Mouse (Mus musculus): ENCODE results near the gene Btk.
A peak's percentile ranks its signal among the peaks of the same experiment; 100 is the strongest.

The Btk gene

DNA sequence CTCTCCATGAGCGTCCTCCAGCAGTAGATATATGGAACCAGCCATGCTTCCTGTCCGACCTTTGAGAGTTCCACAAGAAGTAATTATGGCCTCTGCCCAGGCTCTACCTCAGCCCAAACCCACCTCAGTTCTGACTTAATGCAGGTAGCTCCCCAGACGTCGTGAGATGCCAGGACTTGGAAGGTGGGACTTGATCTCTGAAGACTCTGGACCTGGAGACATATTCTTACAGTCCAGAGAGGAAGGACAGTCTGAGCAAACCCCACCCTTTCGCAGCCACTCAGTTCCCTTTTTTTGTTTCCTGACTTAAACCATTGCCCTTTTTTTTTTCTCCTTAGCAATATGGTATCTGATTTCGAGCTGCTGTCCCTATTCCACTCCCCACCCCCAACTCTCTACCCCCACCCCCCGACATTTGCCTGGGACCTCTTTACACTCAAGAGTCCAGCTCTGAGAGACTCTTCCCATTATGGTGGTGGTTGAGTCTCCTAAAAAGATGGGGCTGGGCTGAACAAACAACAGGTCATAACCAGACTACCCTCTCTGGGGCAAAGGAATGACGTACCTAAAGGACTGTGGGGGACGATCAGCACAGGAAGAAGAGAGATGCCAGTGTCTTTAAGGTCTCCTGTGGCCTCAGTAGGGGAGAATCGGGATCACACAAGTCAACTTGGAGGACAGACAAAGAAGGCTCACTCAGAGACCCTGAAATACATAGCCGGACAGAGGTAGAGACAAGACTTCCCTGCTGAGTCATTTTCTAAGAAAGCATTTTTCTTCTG, at the start of gene Btk:
Gene Btk, minus strand, starts transcription at position 683 of the 782 bp plus-strand sequence.
- no peak for DNase-seq

DNA sequence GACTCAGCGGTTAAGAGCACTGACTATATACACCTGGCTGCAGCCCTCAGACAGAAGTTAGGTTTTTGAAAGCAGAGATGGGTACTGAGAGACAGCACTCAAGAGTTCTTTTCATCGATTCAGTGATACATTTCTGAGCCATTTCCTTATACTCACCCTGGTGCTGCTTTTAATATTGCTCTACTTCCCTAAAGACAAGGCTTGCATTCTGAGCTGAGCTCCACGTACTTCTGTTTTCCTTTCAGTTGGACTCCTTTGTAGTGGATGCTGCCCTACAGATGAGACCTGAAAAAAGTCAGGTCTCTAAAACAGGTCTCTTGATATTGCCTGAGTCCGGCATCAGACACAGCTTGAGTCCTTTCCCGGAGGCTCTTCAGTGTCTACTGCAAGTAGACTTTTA, 49.3 kb upstream of the Btk start:
- DNase-seq = no peak

DNA sequence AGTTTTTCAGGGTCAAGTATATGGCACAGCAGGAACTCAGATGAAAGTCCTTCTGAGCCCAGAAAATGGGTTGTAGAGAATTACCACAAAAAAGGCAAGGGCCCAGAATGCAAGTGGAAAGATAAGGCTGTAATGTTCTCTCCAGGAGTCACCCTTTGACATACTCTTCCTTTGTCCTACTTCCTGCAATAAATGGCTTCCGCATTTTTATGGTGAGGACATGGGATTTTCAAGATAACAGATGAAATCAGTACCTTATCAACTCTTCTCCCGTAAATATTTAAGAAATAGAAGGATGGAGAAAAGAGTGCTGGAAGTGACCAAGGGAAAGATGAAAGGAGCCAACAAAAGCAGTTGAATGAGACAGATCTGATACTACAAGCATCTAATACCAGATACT, 44.8 kb upstream of the Btk start:
- no peak for DNase-seq

DNA sequence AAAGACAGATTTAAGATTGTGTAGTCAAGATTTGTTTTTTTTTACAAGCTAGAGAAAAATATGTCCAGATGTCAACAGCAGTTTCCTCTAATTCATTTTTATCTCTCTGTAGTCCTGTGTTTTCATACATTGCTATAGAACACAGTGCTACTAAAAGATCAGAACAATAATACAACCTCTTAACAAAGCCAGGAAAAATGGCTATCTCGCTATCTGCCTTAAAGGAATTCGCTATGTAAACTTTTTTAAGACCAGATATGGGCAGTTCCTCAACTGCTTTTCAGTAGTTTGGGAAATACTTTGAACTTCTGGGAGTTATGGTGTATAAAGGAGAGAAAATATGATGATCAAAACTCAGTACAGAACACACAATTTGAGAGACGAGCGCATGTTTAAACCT, 40.0 kb upstream of the Btk start:
- DNase-seq = no peak

DNA sequence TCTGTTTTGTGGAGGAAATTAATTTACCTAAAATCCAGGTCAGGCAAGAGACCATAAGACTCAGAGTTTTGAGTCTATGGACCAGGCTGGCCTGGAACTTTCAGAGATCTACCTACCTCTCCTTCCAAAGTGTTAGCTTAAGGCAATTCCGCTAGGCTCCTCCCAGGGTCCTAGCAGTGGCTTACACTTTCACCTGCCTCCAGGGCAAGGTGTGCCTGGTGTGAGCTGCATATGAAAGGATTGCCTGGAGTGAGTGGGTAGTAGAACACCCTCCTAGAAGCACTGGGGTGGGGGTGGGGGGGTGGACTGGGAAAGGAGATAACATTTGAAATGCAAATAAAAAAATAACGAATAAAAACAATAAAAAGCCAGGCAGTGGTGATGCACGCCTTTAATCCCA, 38.3 kb upstream of the Btk start:
- DNase-seq = no peak

DNA sequence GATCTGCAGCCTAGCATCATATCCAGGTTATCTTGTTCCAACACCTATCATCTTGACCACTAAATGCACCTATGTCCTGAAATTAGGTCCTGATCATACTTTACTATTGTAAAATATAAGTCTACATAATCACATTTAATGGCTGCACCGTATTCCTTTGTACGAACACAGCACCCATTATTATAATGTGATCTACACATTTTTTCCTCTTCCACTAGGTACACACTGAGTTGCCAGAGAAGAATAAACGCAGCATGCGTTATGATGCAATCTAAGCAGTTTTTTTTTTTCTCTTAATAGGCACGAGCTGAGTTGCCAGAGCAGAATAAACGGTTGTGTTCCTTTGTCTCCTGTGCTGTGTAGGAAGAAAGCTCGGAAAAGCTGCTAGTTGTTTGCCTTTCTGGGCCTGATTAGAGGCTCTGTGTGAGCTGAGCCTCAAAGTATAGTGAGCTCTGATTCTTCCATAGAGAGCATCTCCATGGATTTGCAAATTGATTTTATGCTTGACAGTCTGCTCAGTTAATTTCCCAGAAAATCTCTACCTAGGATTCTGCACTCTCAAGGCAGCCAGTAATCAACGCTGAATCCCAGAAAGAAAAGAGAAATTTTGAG, 37.0 kb upstream of the Btk start:
- DNase-seq = no peak

DNA sequence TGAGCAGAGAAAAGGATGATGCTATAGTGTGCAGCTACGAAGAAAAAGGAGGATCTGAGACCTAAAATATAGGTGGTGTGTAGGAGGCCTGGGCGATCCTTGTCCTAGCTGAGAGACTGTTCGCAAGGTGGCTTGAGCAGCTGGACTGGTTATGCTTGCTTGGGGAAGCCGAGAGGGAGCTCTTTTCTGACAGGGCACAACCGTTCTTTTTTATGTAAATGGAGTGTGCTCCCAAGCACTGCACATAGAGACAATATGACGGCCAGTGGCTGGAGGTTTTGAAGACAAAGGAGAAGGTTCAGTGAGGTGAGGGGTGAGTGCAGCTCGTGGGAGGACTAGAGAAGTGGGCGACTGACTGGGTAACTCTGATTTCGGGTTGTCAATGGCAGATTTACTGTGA, 36.3 kb upstream of the Btk start:
- no peak for DNase-seq

DNA sequence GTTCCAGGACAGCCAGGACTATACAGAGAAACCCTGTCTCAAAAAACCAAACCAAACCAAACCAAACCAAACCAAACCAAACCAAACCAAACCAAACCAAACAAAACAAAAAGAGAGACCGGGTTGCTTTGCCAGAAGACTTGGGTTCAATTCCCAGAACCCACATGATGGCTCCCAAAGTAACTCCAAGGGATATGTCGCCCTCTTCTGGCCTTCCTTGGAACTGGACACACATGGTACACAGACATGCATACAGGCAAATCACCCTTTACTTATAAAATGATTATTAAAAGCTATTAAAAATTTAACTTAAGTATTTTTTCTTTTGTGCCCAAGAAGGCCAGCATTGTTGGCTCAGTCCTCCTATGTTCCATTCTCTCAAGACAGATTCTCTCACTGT, 30.9 kb upstream of the Btk start:
- no peak for DNase-seq

DNA sequence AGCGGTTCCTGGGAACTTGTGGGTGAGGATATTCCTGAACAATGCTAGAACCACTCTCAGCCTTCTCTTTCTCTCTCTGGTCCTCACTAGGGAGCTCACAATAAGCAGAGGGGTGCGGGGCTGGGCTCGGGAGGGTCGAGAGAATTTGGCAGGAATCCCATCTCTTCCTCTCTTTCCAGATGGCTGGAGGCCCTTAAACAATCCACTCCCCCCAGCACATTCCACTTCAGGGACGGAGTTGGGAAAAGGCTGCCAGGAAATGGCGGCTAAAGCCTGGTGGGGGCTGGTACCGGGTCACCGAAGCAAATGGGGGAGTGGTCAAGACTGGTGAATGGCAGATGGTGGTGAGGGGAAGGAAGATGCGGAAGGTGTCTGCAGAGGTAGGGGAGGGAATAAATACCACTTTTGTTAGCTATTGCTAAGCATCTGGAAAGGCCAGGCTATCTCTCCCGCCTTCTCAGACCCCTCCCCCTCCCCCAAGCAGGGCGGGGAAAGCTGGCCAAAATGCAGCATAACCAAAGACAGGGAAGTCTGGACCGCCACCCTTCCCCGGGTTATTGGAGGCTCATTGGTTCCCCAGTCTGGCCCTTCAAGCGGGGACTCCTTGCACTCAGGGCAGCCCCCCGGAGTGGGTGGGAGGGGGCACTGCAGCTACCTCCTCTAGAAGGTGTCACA, 29.1 kb upstream of the Btk start:
- DNase-seq = peak; percentile 56

DNA sequence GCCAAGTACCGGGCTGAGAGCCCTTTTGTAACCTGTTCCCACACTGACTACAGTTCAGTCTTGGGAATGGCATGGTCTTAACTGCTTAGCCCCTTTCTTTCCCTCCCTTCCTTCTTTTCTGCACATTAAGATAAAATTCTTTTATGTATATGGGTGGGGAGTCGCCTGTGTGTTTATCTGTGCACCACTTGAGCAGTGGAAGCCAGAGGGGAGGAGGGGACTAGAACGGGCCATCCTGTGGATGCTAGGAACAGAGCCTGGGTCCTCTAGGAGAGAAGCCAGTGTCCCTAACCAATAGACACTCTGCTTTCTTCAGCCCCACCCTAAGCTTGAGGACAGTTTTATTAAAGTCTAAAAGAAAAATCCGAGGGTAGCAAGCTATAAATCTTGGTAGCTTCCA, 27.6 kb upstream of the Btk start:
- no peak for DNase-seq

DNA sequence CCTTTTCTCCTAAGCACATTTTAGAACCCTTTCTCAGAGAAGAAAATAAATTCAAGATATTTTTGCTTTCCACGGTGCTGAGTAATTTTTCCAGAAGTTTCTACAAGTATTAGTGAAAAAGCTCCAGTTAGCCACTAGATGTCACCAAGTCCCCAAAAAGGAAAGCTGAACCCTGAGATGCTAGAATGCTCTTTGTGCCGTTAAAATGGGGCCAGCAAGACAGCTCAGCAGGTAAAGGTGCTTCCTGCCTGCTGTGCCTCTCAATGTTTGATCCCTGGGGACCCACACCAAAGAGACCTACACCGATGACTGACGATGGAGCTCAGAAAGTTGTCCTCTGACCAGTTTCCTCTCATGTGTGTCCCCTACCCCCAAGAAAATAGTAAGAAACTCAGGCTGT, 26.1 kb upstream of the Btk start:
- peak; percentile 44 for DNase-seq

DNA sequence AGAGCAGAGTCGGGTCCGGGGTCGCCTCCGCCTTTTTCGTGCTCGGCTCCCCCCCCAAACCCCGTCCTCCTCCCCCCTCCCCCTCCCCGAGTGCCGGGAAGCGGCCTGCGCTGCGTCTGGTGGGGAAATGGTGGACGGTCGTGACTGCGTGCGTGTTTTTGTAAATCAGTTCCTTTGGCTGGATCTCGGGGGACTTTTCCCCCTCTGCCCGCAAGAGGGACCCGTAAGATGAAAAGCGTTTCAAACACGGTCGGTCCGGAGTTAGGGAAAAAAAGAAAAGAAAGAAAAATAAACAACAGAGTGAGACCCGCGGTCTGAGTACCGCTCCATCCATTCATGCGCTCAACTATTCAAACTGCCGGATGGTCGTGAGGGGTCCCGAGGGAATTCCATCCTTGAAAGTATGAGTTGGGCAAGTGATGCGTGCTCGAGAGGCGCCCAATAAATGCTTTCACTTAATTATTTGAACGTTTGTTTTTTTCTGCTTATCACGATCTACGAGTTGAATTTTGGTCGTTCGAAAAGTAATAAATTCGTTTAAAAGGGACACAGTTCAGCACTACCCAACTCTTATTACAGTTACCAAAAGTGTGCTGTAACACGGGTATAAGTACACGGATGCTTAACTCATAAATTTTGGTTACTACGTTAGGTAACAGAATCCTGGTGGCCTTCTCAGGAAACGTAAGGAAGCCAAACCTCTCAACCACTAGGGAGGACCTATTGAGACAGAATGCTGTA, 18.2 kb upstream of the Btk start:
- DNase-seq = no peak

DNA sequence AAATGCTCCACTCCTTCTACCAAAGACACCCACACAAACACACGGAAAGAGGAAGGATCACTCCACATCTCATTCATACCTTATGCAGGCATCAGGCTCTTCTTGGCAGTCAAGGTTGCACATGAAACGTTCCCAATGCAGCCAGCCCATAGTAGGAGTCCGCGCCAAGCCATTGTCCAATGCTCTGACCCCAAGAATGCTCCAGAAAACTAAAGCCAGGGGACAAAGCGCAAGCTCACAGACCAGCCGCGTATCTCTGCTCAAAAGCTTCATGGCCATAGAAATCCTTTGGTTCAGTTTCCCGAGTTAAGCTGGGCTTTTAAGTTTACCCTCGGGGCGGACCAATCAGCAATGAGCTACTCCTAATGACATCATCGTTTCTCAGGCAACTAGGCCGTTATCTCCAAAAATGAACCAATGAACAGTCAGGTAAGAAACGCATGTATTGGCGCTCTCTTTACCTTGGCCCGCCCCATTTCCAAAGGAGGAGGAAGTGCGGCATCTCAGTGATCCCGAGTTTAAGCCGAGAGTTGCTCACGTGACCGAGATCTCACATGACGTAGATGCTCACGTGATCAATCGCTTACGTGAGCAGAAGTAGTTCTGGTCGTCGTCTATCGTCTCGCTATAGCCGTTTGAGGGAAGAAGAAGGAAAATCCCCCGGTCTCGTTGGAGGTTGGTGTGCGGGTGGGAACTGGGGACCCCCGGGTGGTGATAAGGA, 17.4 kb upstream of the Btk start, which contains the start of the genes Gla and Hnrnph2:
Gene Gla, minus strand, starts transcription at position 467 of the 721 bp plus-strand sequence.
Gene Hnrnph2, plus strand, starts transcription at position 521 of the 721 bp plus-strand sequence.
- peak; percentile 94 for DNase-seq

DNA sequence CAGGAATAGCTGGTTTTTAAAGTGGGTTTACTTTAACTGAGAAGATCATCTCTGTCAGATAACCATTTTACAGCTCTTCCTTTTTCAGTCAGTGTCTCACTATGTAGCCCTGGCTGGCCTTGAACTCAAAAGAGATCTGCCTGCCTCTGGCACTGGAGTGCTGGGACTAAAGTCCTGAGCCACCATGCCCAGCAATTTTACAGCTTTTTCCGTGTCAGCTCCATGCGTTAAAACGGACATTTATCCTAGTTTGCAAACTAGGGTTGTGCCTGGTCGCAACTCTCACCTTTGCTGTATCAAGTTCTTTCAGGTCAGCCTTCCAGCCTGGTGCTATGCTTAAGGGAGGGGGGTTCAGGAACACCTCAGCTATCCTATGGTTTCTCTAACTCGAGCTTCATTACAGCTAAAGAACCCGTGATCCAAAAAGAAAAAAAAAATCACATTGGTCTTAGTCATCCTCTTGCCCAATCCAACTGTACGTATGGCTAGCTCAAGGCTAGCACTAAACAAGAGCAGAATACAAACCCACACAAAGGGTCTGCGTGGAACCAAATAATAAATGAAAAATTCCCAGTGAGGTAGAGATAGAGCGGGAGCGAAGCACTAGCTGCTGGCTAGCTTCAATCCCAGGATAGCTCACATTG, 16.7 kb upstream of the Btk start:
- no peak for DNase-seq

DNA sequence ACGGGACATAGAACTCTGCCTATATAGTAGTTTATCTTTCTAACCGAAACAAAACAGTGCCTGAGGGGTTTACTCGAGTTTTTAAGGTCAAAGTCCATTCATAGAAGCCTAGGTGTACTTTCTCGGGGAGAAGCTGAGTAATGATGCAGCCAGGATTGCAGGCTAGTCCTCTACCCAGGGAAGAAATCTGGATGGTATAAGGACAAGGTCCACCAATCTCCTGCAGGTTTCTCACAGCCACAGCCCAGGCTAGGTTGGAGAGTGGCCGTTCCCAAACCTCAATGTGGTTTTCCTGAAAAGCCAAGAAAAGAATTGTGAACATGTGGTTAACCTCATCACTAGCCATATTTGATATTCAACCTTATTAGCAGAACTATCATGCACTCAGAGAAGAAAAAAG, 6.5 kb upstream of the Btk start:
- no peak for DNase-seq

DNA sequence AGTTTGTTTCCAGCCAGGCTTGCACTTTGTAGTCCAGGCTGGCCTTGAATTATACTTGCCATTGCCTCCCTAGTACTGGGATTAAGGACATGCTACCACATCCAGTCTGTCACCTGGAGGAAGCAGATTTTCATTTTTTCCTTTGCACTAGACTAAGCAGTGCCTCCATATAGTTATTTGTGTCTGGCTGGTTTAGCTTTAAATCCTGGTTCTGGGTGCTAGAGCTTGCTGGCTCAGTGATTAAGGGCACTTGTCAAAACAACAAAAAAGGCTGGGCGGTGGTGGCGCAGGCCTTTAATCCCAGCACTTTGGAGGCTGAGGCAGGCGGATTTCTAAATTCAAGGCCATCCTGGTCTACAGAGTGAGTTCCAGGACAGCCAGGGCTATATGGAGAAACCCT, 5.6 kb upstream of the Btk start:
- DNase-seq = no peak

DNA sequence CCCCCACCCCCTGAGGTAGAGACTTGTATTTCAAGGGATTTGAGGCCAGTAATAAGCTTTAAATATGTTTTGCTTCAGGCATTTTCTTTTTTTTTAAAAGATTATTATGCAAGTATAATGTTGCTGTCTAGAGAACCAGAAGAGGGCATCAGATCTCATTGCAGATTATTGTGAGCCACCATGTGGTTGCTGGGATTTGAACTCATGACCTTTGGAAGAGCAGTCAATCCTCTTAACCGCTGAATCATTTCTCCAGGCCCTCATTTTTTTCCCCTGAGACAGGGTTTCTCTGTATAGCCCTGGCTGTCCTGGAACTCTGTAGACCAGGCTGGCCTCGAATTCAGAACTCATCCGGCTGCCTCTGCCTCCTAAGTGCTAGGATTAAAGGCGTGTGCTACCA, 4.9 kb upstream of the Btk start:
- DNase-seq = no peak

DNA sequence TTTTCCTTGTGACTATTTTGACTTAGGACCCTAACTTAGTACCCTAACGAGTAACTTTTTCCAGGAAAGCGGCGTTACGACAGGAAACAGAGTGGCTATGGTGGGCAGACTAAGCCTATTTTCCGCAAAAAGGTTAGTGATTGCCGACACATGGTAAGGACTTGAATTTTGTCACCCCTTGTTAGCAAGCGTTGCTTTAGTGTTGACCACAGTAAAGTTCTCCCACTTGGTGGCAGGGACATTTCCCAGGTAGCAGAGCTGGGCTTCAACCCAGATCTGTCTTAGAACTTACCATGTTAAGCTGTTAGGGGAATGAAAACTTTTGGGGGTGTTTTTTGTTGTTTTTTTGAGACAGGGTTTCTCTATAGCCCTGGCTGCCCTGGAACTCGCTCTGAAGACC, 3.1 kb upstream of the Btk start:
- no peak for DNase-seq

DNA sequence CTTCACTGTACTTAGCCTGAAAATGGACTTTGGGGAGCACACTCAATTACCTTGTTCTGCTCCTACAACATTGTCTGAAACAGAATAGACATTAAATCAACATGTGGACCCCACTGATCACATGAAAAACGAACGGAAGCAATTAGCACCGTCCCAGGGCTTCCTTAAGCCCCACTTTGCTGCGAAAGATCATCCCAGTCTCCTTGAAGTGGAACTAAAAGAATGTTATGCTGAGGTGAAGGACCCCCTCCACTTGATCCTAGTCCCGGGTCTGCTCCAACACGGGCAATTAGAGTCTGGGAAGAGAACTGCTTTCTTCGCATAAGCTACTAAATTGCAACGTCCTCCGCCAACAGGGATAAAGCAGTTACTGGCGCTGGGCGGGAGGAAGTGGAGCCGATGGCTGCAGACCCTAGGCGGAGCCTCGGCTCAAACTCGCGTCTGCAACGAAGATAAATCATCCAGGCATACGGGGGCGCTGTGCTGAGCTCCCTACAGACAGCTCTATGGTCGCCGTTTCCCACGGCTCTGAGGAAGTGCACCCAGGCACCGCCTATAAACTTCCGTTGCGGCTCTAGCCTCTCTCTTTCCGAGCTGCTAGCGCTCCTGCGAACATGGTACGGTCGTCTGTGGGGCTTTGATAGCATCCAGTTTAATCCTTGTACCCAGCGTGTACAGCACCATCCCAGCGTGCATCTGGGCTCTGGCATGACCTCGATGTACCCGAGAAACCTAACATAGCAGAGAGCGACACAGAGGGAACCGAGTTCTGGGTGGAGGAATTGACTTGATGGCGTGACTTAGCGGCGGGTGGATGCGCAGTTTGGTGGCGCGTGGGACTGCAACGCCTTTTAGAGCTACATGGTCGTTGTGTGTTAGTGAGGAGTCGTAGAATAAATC, 2.0 kb upstream of the Btk start, which contains the start of gene Rpl36a:
Gene Rpl36a, plus strand, starts transcription at position 552 of the 900 bp plus-strand sequence.
- DNase-seq = peak; percentile 90

DNA sequence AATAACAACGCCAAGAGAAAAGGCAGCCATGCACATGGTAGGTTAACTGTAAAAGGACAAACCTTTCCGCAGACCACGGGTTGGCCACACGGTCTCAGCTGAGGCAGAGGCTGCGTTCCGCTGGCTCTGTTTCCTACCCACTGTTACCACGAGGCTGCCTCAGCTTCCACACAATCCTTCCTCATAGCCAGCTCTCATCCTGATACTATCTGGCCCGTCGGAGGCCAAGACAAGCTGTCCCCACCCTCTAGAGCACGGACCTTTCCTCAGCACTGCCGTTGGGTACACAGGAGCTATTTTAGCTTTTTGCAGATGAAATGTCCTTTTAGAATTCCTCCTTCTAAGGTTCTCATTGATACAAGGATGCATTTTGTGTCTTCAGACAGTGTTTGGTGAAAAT, 1.1 kb downstream of the Btk start:
- no peak for DNase-seq
